Mouse (Mus musculus) layer of hippocampus, adult 18-20 months (tissue): Measurements from ENCODE around the gene Pon2. TPM values are rescaled to one million over a fixed set of nuclear protein-coding genes. Genes with fewer than 3 reads are reported as not detected.
A peak's percentile ranks its signal among the peaks of the same experiment; 100 is the strongest.

ENCODE experiments used
- DNase-seq, 2 experiments: peaks; one replicate each; pipeline ENCODE4 v3.0.0; 2022; ENCODE audit warnings: low spot score in 2 of 2
- total RNA-seq, 2 experiments: library from RNA; stranded (reverse); gene quantifications; 2 replicates each; pipeline ENCODE4 v1.2.3; 2021

Gene Pon2
- total RNA-seq, 2 experiments from 2014 or later: 19.1 to 21.8 TPM

- DNase-seq: no peak
Measured at GRCm38 (mm10) chr6:5294659-5295449, 3.4 kb downstream of the Pon2 start.

- DNase-seq: no peak
Measured at GRCm38 (mm10) chr6:5292841-5293240, 5.4 kb downstream of the Pon2 start.

- DNase-seq: no peak
Measured at GRCm38 (mm10) chr6:5291450-5291849, 6.8 kb downstream of the Pon2 start.

GRCm38 (mm10) chr6:5287919-5288318, 10.3 kb downstream of the Pon2 start:
- DNase-seq: no peak

GRCm38 (mm10) chr6:5287392-5287791, 10.9 kb downstream of the Pon2 start:
- DNase-seq: no peak

- DNase-seq: peak in 1 of 2 experiments; percentile 10
Measured at GRCm38 (mm10) chr6:5282418-5282817, 15.8 kb downstream of the Pon2 start.

- no peak for DNase-seq
Measured at GRCm38 (mm10) chr6:5280576-5281305, 17.5 kb downstream of the Pon2 start.

- DNase-seq: no peak
Measured at GRCm38 (mm10) chr6:5277972-5278371, 20.3 kb downstream of the Pon2 start.

GRCm38 (mm10) chr6:5269641-5270040, 28.6 kb downstream of the Pon2 start:
- no peak for DNase-seq

- no peak for DNase-seq
Measured at GRCm38 (mm10) chr6:5264793-5265192, 33.5 kb downstream of the Pon2 start.

GRCm38 (mm10) chr6:5263250-5263999, 34.8 kb downstream of the Pon2 start:
- DNase-seq: no peak

- no peak for DNase-seq
Measured at GRCm38 (mm10) chr6:5262322-5263249, 35.7 kb downstream of the Pon2 start.

- peak in 1 of 2 experiments; percentile 19 for DNase-seq
Measured at GRCm38 (mm10) chr6:5255722-5256451, 42.4 kb downstream of the Pon2 start, which contains the start of gene Pon3. Gene Pon3 (minus strand): TSS chr6:5256286.

GRCm38 (mm10) chr6:5255291-5255690, 43.0 kb downstream of the Pon2 start:
- DNase-seq: peak; percentile 1 to 6

- DNase-seq: no peak
Measured at GRCm38 (mm10) chr6:5254869-5255268, 43.4 kb downstream of the Pon2 start.

- DNase-seq: no peak
Measured at GRCm38 (mm10) chr6:5245926-5246325, 52.3 kb downstream of the Pon2 start.

- no peak for DNase-seq
Measured at GRCm38 (mm10) chr6:5238799-5239198, 59.5 kb downstream of the Pon2 start.

- no peak for DNase-seq
Measured at GRCm38 (mm10) chr6:5237510-5237909, 60.7 kb downstream of the Pon2 start.

GRCm38 (mm10) chr6:5236843-5237371, 61.3 kb downstream of the Pon2 start:
- DNase-seq: no peak

GRCm38 (mm10) chr6:5234563-5234962, 63.7 kb downstream of the Pon2 start:
- no peak for DNase-seq
